Mouse (Mus musculus) hindbrain, embryonic 15.5 days (tissue): ENCODE measurements around the gene Selenon. TPM values are rescaled to one million over a fixed set of nuclear protein-coding genes. Genes with fewer than 3 reads are reported as not detected.

Experiments
- ATAC-seq: fragments of 200-750 bp; cut with Nextera tagmentation; 2 replicates; pipeline ENCODE4 v1.8.0; 2017; ENCODE audit warnings: low read depth, moderate number of reproducible peaks, moderate TSS enrichment; ENCODE audit not compliant: low FRiP score
- H3K27ac ChIP-seq: fragments of 300-500 bp; sonication (generic); replicated peaks from 2 replicates; pipeline ENCODE4 v1.5.1; 2015; ENCODE audit warnings: mild to moderate bottlenecking, inconsistent platforms
- H3K27me3 ChIP-seq: fragments of 300-500 bp; sonication (generic); 2 replicates; pipeline ENCODE4 v1.6.1; 2015; ENCODE audit warnings: control low read depth, inconsistent platforms
- H3K36me3 ChIP-seq: fragments of 300-500 bp; sonication (generic); 2 replicates; pipeline ENCODE4 v1.6.1; 2015; ENCODE audit warnings: control low read depth, inconsistent platforms
- H3K4me1 ChIP-seq: fragments of 300-500 bp; sonication (generic); replicated peaks from 2 replicates; pipeline ENCODE4 v1.6.1; 2015; ENCODE audit warnings: control low read depth, inconsistent platforms
- H3K4me2 ChIP-seq: fragments of 300-500 bp; sonication (generic); 2 replicates; pipeline ENCODE4 v1.6.1; 2015; ENCODE audit warnings: moderate library complexity, mild to moderate bottlenecking, inconsistent platforms
- H3K4me3 ChIP-seq: fragments of 300-500 bp; sonication (generic); 2 replicates; pipeline ENCODE4 v1.5.1; 2015; ENCODE audit warnings: mild to moderate bottlenecking, inconsistent platforms
- H3K9ac ChIP-seq: fragments of 300-500 bp; sonication (generic); 2 replicates; pipeline ENCODE4 v1.6.1; 2015; ENCODE audit warnings: inconsistent platforms
- H3K9me3 ChIP-seq: fragments of 300-500 bp; sonication (generic); 2 replicates; pipeline ENCODE4 v1.6.1; 2016; ENCODE audit warnings: control low read depth, inconsistent platforms
- WGBS: fragments of 180-500 bp; shearing (Covaris S2); methylation state at CpG from one replicate; pipeline ENCODE4 v1.1.7; 2015; 5-methylcytosine and 5-hydroxymethylcytosine counted together
- polyA plus RNA-seq: library from polyadenylated mRNA; unstranded; fragments of >200 nt; fragmentation: Nextera tagmentation; extraction: Ambion mirVana; gene quantifications from 2 replicates; pipeline ENCODE4 v1.2.1, GENCODE M21; 2015

The Selenon gene
- polyA plus RNA-seq, 1 experiment from 2014 or later, result 31.2 TPM

DNA sequence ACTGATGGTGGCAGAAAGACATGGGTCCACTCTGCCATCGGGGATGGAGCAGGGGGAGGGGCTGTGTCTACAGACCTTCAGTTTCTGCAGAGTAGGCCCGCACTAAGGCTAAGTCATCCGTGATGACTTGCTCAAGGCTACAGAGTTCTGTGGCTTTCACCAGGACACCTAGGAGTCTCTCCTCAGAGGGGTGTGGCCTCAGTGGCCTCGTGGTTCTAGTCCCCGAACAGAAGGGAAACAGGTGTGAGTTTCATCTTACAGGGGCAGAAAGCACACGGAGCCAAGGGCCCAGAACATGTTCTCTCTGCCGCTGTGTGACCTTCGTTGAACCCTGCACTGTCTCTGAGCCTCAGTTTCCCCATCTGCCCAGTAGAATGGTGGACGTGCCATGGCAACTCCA lies 36.3 kb upstream of the Selenon start:
- no peak for ATAC-seq
- 93% methylated on average over 9 of the region's 9 CpGs for WGBS

DNA sequence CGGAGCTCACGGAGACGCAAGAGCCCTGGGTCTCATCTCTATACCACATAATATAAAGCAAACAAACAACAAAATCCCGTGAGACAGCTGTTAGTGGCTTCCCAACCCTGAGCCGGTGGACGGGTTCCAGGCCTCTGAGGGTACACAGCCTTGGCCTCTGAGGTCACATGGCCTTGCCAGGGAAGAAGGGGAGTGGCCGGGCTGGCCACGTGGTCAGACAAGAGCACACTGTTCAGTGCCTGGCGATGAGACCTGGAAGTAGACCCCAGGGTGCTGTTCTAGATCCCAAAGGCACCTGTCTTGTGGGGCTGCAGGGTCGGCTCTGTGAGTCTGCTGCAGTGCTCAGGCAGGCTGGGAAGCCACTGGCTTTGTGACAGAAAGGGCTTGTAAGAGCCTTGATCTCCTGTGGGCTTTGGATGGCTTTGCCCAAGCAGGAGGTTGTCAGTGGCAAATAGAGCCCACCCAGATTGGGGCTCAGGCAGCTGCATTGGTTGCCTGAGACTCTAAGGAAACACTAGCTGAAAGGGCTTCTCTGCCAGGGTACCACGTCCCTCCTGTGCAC lies 35.8 kb upstream of the Selenon start:
- Histone ChIP-seq H3K9me3 (no peaks in the 10 kb centered on the region), H3K36me3 (no peaks in the 10 kb centered on the region), H3K27me3 (no peaks in the 10 kb centered on the region), H3K9ac (no peak overlapping the region), H3K4me3 (no peak overlapping the region), H3K4me1 (peaks cover 29% of the 10 kb centered on the region), H3K27ac (no peak overlapping the region), H3K4me2 (no peak overlapping the region)
- WGBS, result 61% methylated on average over 11 of the region's 11 CpGs
- no peak for ATAC-seq

More for the DNA sequence above, 36.3 kb upstream of the Selenon start:
- peaks cover 34% of the 10 kb centered on the region for H3K4me1 ChIP-seq
- H3K4me2 ChIP-seq, result no peak overlapping the region
- no peak overlapping the region for H3K9ac ChIP-seq
- H3K4me3 ChIP-seq, result no peak overlapping the region
- no peaks in the 10 kb centered on the region for H3K9me3 ChIP-seq
- no peaks in the 10 kb centered on the region for H3K27me3 ChIP-seq
- no peaks in the 10 kb centered on the region for H3K36me3 ChIP-seq
- H3K27ac ChIP-seq, result no peak overlapping the region

DNA sequence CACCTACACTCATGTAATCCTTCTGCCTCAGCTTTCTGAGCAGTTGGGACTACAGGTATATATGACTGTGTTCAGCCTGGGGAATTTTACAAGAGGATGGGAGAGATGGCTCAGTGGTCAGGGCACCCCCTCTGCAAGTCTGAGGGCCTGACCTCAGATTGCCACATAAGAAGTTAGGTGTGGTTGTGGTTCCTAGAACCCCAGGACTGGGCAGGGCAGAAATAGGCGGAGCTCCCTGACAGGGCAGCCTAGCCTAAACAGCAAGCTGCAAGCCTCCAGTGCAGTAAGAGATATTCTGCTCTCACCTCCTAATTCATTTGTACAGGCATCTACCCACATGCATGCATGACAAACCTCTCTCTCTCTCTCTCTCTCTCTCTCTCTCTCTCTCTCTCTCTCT lies 34.7 kb upstream of the Selenon start:
- no peak for ATAC-seq
- Histone ChIP-seq H3K4me1 (peaks cover 23% of the 10 kb centered on the region), H3K27me3 (no peaks in the 10 kb centered on the region), H3K27ac (no peak overlapping the region), H3K4me3 (no peak overlapping the region), H3K9me3 (no peaks in the 10 kb centered on the region), H3K9ac (no peak overlapping the region), H3K4me2 (no peak overlapping the region), H3K36me3 (no peaks in the 10 kb centered on the region)
- WGBS, result 100% methylated on average over 1 of the region's 1 CpGs

GRCm38 (mm10) chr4:134586126-134586525 lies 34.2 kb upstream of the Selenon start:
- Histone ChIP-seq H3K4me3 (no peak overlapping the region), H3K9ac (no peak overlapping the region), H3K4me1 (peaks cover 22% of the 10 kb centered on the region), H3K9me3 (no peaks in the 10 kb centered on the region), H3K27ac (no peak overlapping the region), H3K36me3 (no peaks in the 10 kb centered on the region), H3K4me2 (no peak overlapping the region), H3K27me3 (no peaks in the 10 kb centered on the region)
- no peak for ATAC-seq
- WGBS, result 79% methylated on average over 7 of the region's 7 CpGs

DNA sequence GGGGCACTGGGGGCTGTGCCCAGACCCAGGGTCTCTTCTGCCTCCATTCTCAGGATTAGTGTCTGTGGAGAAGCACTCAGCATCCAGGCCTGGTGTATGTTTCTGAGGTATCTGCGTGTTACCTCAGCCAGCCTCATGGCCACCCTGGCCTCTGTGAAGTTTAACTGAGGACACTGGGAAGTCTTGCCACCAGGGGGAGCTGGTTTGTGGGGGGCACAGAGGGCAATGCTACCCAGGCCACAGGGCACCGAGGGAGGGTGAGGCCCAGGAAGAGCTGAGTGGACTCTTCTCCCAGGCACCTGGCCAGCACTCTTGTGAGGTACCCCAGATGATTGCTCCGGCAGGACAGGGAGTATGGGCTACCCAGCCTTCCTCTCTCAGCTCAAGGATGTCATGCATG lies 31.5 kb upstream of the Selenon start:
- Histone ChIP-seq H3K27me3 (no peaks in the 10 kb centered on the region), H3K9me3 (no peaks in the 10 kb centered on the region), H3K4me3 (no peak overlapping the region), H3K9ac (no peak overlapping the region), H3K4me1 (peaks cover 34% of the 10 kb centered on the region), H3K36me3 (no peaks in the 10 kb centered on the region), H3K27ac (no peak overlapping the region), H3K4me2 (no peak overlapping the region)
- no peak for ATAC-seq
- WGBS, result 67% methylated on average over 3 of the region's 3 CpGs

DNA sequence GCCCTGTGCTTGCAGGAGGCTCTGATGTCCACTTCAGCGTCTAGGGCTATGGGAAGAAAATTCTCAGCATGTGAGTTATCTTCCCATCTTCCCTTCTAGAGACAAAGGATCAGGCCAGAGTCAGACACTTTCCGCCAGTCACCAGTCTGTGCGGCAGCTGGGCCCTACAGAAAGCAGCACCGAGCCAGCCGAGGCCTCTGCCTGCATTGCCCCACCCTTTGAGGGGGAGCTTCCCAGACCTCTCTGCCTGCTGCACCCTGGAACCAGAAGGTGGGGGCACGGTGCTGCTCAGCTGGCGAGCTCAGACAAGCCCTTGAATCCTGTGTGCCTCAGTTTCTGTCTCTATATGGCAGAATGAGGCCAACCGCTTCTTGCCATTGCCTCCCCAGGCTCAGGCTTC lies 29.4 kb upstream of the Selenon start:
- peak overlapping the region; percentile 57 for H3K27ac ChIP-seq
- 39% methylated on average over 8 of the region's 8 CpGs for WGBS
- H3K4me3 ChIP-seq, result no peak overlapping the region
- H3K27me3 ChIP-seq, result no peaks in the 10 kb centered on the region
- H3K9ac ChIP-seq, result no peak overlapping the region
- H3K4me2 ChIP-seq, result no peak overlapping the region
- peaks cover 39% of the 10 kb centered on the region for H3K4me1 ChIP-seq
- no peaks in the 10 kb centered on the region for H3K36me3 ChIP-seq
- no peaks in the 10 kb centered on the region for H3K9me3 ChIP-seq
- 0 out of 2 replicates have a peak, but pooled peaks have one; percentile 16 for ATAC-seq

GRCm38 (mm10) chr4:134580351-134581148 lies 28.6 kb upstream of the Selenon start:
- H3K4me2 ChIP-seq, result no peak overlapping the region
- H3K4me1 ChIP-seq, result peaks cover 41% of the 10 kb centered on the region
- 53% methylated on average over 15 of the region's 15 CpGs for WGBS
- ATAC-seq, result no peak
- no peak overlapping the region for H3K4me3 ChIP-seq
- no peak overlapping the region for H3K9ac ChIP-seq
- H3K36me3 ChIP-seq, result no peaks in the 10 kb centered on the region
- no peaks in the 10 kb centered on the region for H3K27me3 ChIP-seq
- H3K9me3 ChIP-seq, result no peaks in the 10 kb centered on the region
- H3K27ac ChIP-seq, result peak overlapping the region; percentile 57

- Histone ChIP-seq H3K9ac (no peak overlapping the region), H3K36me3 (no peaks in the 10 kb centered on the region), H3K27me3 (no peaks in the 10 kb centered on the region), H3K27ac (peak overlapping the region; percentile 57), H3K4me2 (no peak overlapping the region), H3K4me1 (peaks cover 43% of the 10 kb centered on the region), H3K4me3 (no peak overlapping the region), H3K9me3 (no peaks in the 10 kb centered on the region)
- ATAC-seq, result no peak
- 51% methylated on average over 5 of the region's 5 CpGs for WGBS
Observed at GRCm38 (mm10) chr4:134579620-134580019, 27.7 kb upstream of the Selenon start.

GRCm38 (mm10) chr4:134579212-134579611 lies 27.2 kb upstream of the Selenon start:
- Histone ChIP-seq H3K36me3 (no peaks in the 10 kb centered on the region), H3K9ac (no peak overlapping the region), H3K4me3 (no peak overlapping the region), H3K27me3 (no peaks in the 10 kb centered on the region), H3K4me2 (no peak overlapping the region), H3K4me1 (peaks cover 43% of the 10 kb centered on the region), H3K27ac (peak overlapping the region; percentile 57; the same call in 1 of the 2 replicates), H3K9me3 (no peaks in the 10 kb centered on the region)
- 20% methylated on average over 11 of the region's 11 CpGs for WGBS
- no peak for ATAC-seq

DNA sequence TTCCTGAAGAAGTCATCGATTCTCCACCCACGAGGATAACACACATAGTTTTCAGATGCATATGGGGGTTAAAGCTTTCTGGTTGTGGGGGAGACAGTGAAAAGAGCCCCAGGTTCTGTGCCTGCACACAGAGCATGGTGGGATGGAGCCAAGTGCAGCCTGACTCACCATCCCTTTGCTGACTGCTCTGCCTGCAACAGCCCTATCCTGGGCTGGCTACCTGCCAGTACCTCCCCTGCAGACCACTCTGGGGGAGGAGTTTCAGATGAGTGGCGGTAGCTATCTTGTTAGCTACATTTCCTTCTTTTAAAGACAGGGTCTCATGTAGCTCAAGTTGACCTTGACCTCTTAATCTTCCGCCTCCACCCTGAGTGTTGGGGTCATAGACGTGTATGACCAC lies 26.4 kb upstream of the Selenon start:
- Histone ChIP-seq H3K27me3 (no peaks in the 10 kb centered on the region), H3K4me3 (no peak overlapping the region), H3K9me3 (no peaks in the 10 kb centered on the region), H3K9ac (no peak overlapping the region), H3K27ac (no peak overlapping the region), H3K4me2 (no peak overlapping the region), H3K36me3 (no peaks in the 10 kb centered on the region), H3K4me1 (peaks cover 43% of the 10 kb centered on the region)
- no peak for ATAC-seq
- whole genome bisulfite sequencing, result 72% methylated on average over 5 of the region's 5 CpGs

DNA sequence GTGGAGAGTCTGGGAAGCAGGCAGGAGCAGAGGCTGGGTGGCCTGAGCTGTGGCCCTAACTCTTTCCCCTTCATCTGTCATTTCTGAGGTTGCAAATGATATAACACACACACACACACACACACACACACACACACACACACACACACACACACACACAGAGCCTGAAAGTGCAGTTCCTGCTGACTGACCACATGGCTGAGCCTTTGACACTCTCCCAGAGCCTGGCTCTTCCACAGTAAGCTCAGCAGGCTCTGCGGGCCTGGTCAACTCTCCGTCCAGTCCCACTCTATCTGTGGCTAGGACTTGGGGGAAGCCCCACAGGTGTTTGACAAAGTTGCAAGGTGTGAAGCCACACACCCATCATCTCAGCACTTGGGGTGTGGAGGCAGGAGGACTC lies 25.3 kb upstream of the Selenon start:
- Histone ChIP-seq H3K27ac (no peak overlapping the region), H3K36me3 (no peaks in the 10 kb centered on the region), H3K9me3 (no peaks in the 10 kb centered on the region), H3K9ac (no peak overlapping the region), H3K4me1 (peaks cover 48% of the 10 kb centered on the region), H3K4me2 (no peak overlapping the region), H3K27me3 (no peaks in the 10 kb centered on the region), H3K4me3 (no peak overlapping the region)
- WGBS, result 81% methylated on average over 2 of the region's 2 CpGs
- ATAC-seq, result no peak

DNA sequence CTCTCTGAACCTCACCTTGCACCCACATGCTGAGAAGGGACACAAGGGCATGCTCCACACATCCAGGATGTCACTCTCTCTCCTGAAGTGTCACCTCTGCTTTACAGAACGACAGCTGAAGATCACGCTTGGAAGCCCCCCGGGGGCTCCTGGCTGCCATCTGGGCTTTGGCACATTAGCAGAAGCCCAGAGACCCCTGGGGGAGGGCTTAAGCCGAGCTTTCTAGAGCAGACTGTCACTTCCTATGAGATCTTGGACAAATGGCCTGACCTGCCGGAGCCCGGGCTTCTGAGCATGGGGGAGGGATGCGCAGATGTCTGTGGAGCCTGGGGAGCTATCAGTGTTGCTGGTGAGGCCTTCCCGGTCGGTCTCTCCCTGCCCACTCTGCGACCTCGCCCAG lies 23.5 kb upstream of the Selenon start:
- H3K4me2 ChIP-seq, result no peak overlapping the region
- H3K27me3 ChIP-seq, result no peaks in the 10 kb centered on the region
- H3K27ac ChIP-seq, result no peak overlapping the region
- ATAC-seq, result no peak
- peaks cover 38% of the 10 kb centered on the region for H3K4me1 ChIP-seq
- H3K4me3 ChIP-seq, result no peak overlapping the region
- no peaks in the 10 kb centered on the region for H3K36me3 ChIP-seq
- 38% methylated on average over 11 of the region's 11 CpGs for WGBS
- no peak overlapping the region for H3K9ac ChIP-seq
- H3K9me3 ChIP-seq, result no peaks in the 10 kb centered on the region
